Mouse (Mus musculus) hindbrain, postnatal 0 days (tissue): ENCODE results near the gene Sobp. TPM values are rescaled to one million over a fixed set of nuclear protein-coding genes. Genes with fewer than 3 reads are reported as not detected.

Source experiments
- ATAC-seq: fragments of 200-750 bp; cut with Nextera tagmentation; 2 replicates; pipeline ENCODE4 v1.8.0; 2017; ENCODE audit warnings: mild to moderate bottlenecking, moderate TSS enrichment, moderate library complexity
- DNase-seq: peaks from one replicate; pipeline ENCODE4 v3.0.0-alpha.2; 2015; ENCODE audit warnings: low spot score
- H3K27ac ChIP-seq: fragments of 300-500 bp; sonication (generic); 2 replicates; pipeline ENCODE4 v1.5.1; 2014; ENCODE audit warnings: mild to moderate bottlenecking
- H3K27me3 ChIP-seq: fragments of 300-500 bp; sonication (generic); 2 replicates; pipeline ENCODE4 v1.6.1; 2014; ENCODE audit warnings: low read length, mixed read lengths; ENCODE audit not compliant: insufficient read depth
- H3K36me3 ChIP-seq: fragments of 300-500 bp; sonication (generic); 2 replicates; pipeline ENCODE4 v1.6.1; 2014; ENCODE audit warnings: low read length, mixed read lengths; ENCODE audit not compliant: insufficient read depth
- H3K4me1 ChIP-seq: fragments of 300-500 bp; sonication (generic); 2 replicates; pipeline ENCODE4 v1.6.1; 2014; ENCODE audit warnings: antibody characterized with exemption, low read length, mixed read lengths; ENCODE audit not compliant: insufficient read depth
- H3K4me2 ChIP-seq: fragments of 300-500 bp; sonication (generic); 2 replicates; pipeline ENCODE4 v1.6.1; 2014; ENCODE audit warnings: low read depth, mild to moderate bottlenecking, low read length, moderate library complexity, mixed read lengths
- H3K4me3 ChIP-seq: fragments of 300-500 bp; sonication (generic); 2 replicates; pipeline ENCODE4 v1.5.1; 2014; ENCODE audit warnings: low read length
- H3K9ac ChIP-seq: fragments of 300-500 bp; sonication (generic); replicated peaks from 2 replicates; pipeline ENCODE4 v1.6.1; 2014; ENCODE audit warnings: mild to moderate bottlenecking, low read length, moderate library complexity, mixed read lengths
- H3K9me3 ChIP-seq: fragments of 300-500 bp; sonication (generic); 2 replicates; pipeline ENCODE4 v1.6.1; 2016; ENCODE audit warnings: low read length, mixed read lengths
- CTCF ChIP-seq: IDR thresholded peaks from 2 replicates; pipeline ENCODE4 v1.5.1; 2016; ENCODE audit warnings: antibody characterized with exemption, control low read depth, low read depth
- WGBS: fragments of 180-500 bp; shearing (Covaris S2); extraction: QIAGEN DNeasy Blood & Tissue Kit; methylation state at CpG from one replicate; pipeline ENCODE4 v1.1.7; 2014; 5-methylcytosine and 5-hydroxymethylcytosine counted together
- polyA plus RNA-seq: library from polyadenylated mRNA; unstranded; fragments of >200 nt; fragmentation: Nextera tagmentation; extraction: Ambion mirVana; gene quantifications from 2 replicates; pipeline ENCODE4 v1.2.1, GENCODE M21; 2015
- total RNA-seq: library from RNA; depleted of rRNA; stranded (reverse); fragments of >200 nt; gene quantifications from 2 replicates; pipeline ENCODE4 v1.2.3, GENCODE M21; 2014

Sobp gene
- total and polyA plus RNA-seq, 2 experiments from 2014 or later = 13.8 to 21.4 TPM

GRCm38 (mm10) chr10:42997278-42997677 is 177.1 kb downstream of the Sobp start:
- no peak overlapping the region for H3K4me3 ChIP-seq
- no peak for ATAC-seq

GRCm38 (mm10) chr10:42995484-42995895 is 178.8 kb downstream of the Sobp start:
- no peak for TF ChIP-seq CTCF
- no peak for ATAC-seq
- Histone ChIP-seq H3K4me3 (no peak overlapping the region), H3K27ac (no peak overlapping the region), H3K36me3 (no peaks in the 10 kb centered on the region), H3K9me3 (no peaks in the 10 kb centered on the region), H3K27me3 (no peaks in the 10 kb centered on the region), H3K4me1 (0 out of 2 replicates have a peak, but pooled peaks cover 2% of the 10 kb centered on the region), H3K4me2 (no peak overlapping the region), H3K9ac (no peak overlapping the region)
- WGBS = 51% methylated on average over 13 of the region's 13 CpGs
- no peak for DNase-seq

More at GRCm38 (mm10) chr10:42997278-42997677, 177.1 kb downstream of the Sobp start:
- H3K36me3 ChIP-seq = no peaks in the 10 kb centered on the region
- no peak for DNase-seq
- H3K27me3 ChIP-seq = no peaks in the 10 kb centered on the region
- no peak for TF ChIP-seq CTCF
- no peak overlapping the region for H3K4me2 ChIP-seq
- WGBS = 88% methylated on average over 2 of the region's 2 CpGs
- H3K27ac ChIP-seq = no peak overlapping the region
- H3K4me1 ChIP-seq = 0 out of 2 replicates have a peak, but pooled peaks cover 2% of the 10 kb centered on the region
- H3K9ac ChIP-seq = no peak overlapping the region
- no peaks in the 10 kb centered on the region for H3K9me3 ChIP-seq

GRCm38 (mm10) chr10:42994331-42994782 is 180.0 kb downstream of the Sobp start:
- 23% methylated on average over 13 of the region's 13 CpGs for WGBS
- Histone ChIP-seq H3K27ac (no peak overlapping the region), H3K36me3 (no peaks in the 10 kb centered on the region), H3K4me2 (peak overlapping the region; percentile 30), H3K27me3 (no peaks in the 10 kb centered on the region), H3K9ac (no peak overlapping the region), H3K4me3 (no peak overlapping the region; the same call in 1 of the 2 replicates), H3K4me1 (0 out of 2 replicates have a peak, but pooled peaks cover 2% of the 10 kb centered on the region), H3K9me3 (no peaks in the 10 kb centered on the region)
- peak; percentile 36 for DNase-seq
- no peak for ATAC-seq
- no peak for TF ChIP-seq CTCF

- Histone ChIP-seq H3K4me1 (0 out of 2 replicates have a peak, but pooled peaks cover 2% of the 10 kb centered on the region), H3K27me3 (no peaks in the 10 kb centered on the region), H3K4me3 (no peak overlapping the region), H3K4me2 (no peak overlapping the region), H3K27ac (peak overlapping the region; percentile 13; the same call in 1 of the 2 replicates), H3K9ac (no peak overlapping the region), H3K9me3 (no peaks in the 10 kb centered on the region), H3K36me3 (no peaks in the 10 kb centered on the region)
- 39% methylated on average over 9 of the region's 9 CpGs for WGBS
- DNase-seq (peak; percentile 43), ATAC-seq (peak; percentile 51)
- no peak for TF ChIP-seq CTCF
Observed at GRCm38 (mm10) chr10:42991018-42991417, 183.3 kb downstream of the Sobp start.

- no peaks in the 10 kb centered on the region for H3K36me3 ChIP-seq
- WGBS = 46% methylated on average over 6 of the region's 6 CpGs
- ATAC-seq = no peak
Observed at GRCm38 (mm10) chr10:42989910-42990309, 184.4 kb downstream of the Sobp start.

GRCm38 (mm10) chr10:42988627-42989026 is 185.7 kb downstream of the Sobp start:
- no peak overlapping the region for H3K27ac ChIP-seq
- no peak overlapping the region for H3K4me2 ChIP-seq
- ATAC-seq (no peak), DNase-seq (no peak)
- 67% methylated on average over 15 of the region's 15 CpGs for WGBS
- H3K9ac ChIP-seq = no peak overlapping the region
- no peak overlapping the region for H3K4me3 ChIP-seq
- H3K9me3 ChIP-seq = no peaks in the 10 kb centered on the region
- no peak for TF ChIP-seq CTCF
- no peaks in the 10 kb centered on the region for H3K27me3 ChIP-seq
- no peaks in the 10 kb centered on the region for H3K4me1 ChIP-seq
- H3K36me3 ChIP-seq = no peaks in the 10 kb centered on the region

More at GRCm38 (mm10) chr10:42989910-42990309, 184.4 kb downstream of the Sobp start:
- no peaks in the 10 kb centered on the region for H3K9me3 ChIP-seq
- no peak overlapping the region for H3K4me2 ChIP-seq
- DNase-seq = peak; percentile 74
- no peak overlapping the region for H3K27ac ChIP-seq
- no peak overlapping the region for H3K9ac ChIP-seq
- no peaks in the 10 kb centered on the region for H3K27me3 ChIP-seq
- H3K4me3 ChIP-seq = no peak overlapping the region
- H3K4me1 ChIP-seq = 0 out of 2 replicates have a peak, but pooled peaks cover under 1% of the 10 kb centered on the region
- TF ChIP-seq CTCF = peak; percentile 91

GRCm38 (mm10) chr10:42987594-42988052 is 186.7 kb downstream of the Sobp start:
- ATAC-seq (0 out of 2 replicates have a peak, but pooled peaks have one; percentile 36), DNase-seq (peak; percentile 68)
- 16% methylated on average over 6 of the region's 6 CpGs for WGBS
- Histone ChIP-seq H3K9me3 (no peaks in the 10 kb centered on the region), H3K4me2 (no peak overlapping the region), H3K4me3 (no peak overlapping the region), H3K27ac (no peak overlapping the region), H3K27me3 (no peaks in the 10 kb centered on the region), H3K4me1 (no peaks in the 10 kb centered on the region), H3K36me3 (no peaks in the 10 kb centered on the region), H3K9ac (no peak overlapping the region)
- TF ChIP-seq CTCF = peak; percentile 76
